Mouse (Mus musculus): ENCODE data around the gene Tepsin.
A peak's percentile ranks its signal among the peaks of the same experiment; 100 is the strongest.

Gene Tepsin

GRCm38 (mm10) chr11:120111033-120111432 lies 12.5 kb upstream of the Tepsin start:
- peak; percentile 53 for DNase-seq (ENCODE audit: low read depth, low spot score)

- no peak for DNase-seq (ENCODE audit: low read depth, low spot score)
Measured at GRCm38 (mm10) chr11:120110554-120110953, 12.0 kb upstream of the Tepsin start.

DNA sequence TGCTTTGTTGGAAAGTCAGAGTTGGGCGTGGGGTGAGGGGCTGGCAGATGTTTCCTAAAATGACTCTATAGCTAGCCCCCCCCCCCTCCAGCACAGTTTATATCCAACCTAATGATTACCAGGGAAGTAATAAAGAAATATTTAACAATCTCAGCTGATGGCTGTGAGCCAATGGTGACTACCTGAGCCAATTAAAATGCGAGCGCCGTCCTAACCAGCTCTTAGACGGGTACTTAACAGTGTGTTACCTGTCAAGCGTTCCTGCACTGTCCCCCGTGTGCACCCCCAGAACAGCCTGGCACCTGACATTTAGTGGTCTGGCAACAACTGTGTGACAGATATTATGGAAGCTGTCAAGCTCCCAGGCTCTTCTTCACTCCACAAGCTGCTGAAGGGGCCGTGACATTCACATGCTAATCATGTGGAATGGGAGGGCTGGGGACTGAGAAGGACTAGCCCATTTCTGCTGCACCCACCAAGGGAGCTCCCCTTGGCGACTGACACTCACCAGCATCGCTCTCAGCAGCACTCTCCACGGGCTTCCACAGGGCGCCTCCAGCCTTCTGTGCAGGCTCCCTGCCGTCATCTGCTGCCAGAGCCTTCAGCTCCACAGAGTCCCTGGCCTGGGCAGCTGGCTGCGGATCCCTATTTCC lies 11.2 kb upstream of the Tepsin start:
- no peak for DNase-seq (ENCODE audit: low read depth, low spot score)

- DNase-seq (ENCODE audit: low read depth, low spot score), result no peak
Measured at GRCm38 (mm10) chr11:120107796-120108195, 9.3 kb upstream of the Tepsin start.

GRCm38 (mm10) chr11:120107026-120107425 lies 8.5 kb upstream of the Tepsin start:
- DNase-seq (ENCODE audit: low read depth, low spot score), result no peak

DNA sequence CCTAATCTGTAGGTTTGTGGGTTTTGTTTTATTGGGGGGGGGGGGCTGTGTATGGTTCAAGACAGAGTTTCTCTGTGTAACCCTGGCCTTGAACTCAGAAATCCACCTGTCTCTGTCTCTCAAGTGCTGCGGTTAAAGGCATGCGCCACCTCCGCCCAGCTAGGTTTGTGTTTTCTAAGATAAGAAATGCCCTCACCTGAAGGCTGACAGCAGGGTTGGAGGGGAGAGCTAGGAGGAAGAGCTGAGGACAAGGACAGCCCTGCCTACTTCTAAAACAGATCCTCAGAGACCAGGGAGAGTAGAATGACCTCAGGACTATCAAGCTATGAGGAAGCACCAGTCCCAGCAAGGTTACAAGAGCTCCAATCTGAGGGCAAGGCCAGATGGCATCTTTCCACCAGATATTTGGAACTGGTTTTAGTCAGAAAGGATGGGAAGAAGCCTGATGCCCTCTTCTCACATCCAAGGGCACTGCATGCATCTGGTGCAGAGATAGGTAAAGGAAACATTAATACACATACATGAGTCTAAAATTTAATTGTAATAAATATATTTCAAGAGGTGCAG lies 5.0 kb upstream of the Tepsin start:
- no peak for DNase-seq (ENCODE audit: low read depth, low spot score)

- peak; percentile 73 for DNase-seq (ENCODE audit: low read depth, low spot score)
Measured at GRCm38 (mm10) chr11:120101036-120101435, 2.5 kb upstream of the Tepsin start.

GRCm38 (mm10) chr11:120092817-120093591 lies 5.5 kb downstream of the Tepsin start:
- DNase-seq (ENCODE audit: low read depth, low spot score), result no peak

GRCm38 (mm10) chr11:120090661-120091060 lies 7.9 kb downstream of the Tepsin start:
- no peak for DNase-seq (ENCODE audit: low read depth, low spot score)

- DNase-seq (ENCODE audit: low read depth, low spot score), result peak; percentile 97
Measured at GRCm38 (mm10) chr11:120086702-120087152, 11.8 kb downstream of the Tepsin start, which contains the start of gene Cep131. Gene Cep131, minus strand, starts transcription at chr11:120086827.

GRCm38 (mm10) chr11:120085891-120086627 lies 12.5 kb downstream of the Tepsin start:
- DNase-seq (ENCODE audit: low read depth, low spot score), result no peak

- DNase-seq (ENCODE audit: low read depth, low spot score), result no peak
Measured at GRCm38 (mm10) chr11:120080282-120080681, 18.2 kb downstream of the Tepsin start.

DNA sequence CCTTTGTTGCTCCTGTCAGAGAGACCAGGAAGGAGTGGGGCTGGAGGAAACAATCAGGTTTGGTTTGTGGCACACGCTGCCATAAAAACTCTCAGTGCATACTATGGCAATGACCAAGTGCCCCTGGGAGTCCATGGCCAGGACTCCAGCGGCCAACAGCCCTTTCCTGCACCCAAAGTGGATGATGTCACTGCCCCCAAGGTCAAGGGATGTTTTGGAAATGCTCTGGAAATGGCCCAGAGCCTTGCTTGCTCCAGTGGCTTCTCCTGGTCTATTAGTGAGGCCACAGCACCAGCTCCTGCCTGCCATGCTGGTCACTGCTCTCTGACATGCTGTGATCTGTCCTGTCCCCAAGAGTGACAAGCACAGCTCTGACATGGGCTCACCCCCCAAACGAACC lies 22.3 kb downstream of the Tepsin start:
- no peak for DNase-seq (ENCODE audit: low read depth, low spot score)

DNA sequence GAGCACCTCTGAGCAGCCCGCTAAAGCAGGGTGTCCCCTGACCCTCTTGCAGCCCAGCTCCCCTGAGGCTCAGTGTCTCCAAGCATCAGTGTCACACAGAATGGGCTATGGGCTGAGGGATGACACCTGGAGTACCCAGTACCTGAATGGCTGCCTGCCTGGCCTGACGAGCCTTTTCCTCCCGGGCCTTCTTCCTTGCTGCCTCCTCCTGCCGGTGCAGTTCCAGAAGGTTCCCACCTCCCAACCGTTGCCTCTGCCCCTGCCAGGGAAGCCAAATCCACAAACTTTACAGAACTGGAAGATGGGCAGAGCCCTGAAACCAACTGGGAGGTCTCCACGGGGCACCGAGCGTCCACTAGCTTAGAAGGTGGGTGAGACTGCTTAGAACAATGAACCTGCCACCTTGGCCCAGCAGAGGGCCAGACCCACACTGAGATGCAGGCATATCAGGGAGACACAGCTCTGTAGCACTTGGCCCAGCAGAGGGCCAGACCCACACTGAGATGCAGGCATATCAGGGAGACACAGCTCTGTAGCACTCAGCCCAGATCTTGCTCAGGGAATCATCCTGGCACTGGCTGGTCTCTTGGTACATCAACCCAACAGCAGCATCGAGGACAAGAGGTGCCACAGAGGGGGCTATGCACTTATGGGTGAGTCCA lies 25.4 kb downstream of the Tepsin start:
- no peak for DNase-seq (ENCODE audit: low read depth, low spot score)

DNA sequence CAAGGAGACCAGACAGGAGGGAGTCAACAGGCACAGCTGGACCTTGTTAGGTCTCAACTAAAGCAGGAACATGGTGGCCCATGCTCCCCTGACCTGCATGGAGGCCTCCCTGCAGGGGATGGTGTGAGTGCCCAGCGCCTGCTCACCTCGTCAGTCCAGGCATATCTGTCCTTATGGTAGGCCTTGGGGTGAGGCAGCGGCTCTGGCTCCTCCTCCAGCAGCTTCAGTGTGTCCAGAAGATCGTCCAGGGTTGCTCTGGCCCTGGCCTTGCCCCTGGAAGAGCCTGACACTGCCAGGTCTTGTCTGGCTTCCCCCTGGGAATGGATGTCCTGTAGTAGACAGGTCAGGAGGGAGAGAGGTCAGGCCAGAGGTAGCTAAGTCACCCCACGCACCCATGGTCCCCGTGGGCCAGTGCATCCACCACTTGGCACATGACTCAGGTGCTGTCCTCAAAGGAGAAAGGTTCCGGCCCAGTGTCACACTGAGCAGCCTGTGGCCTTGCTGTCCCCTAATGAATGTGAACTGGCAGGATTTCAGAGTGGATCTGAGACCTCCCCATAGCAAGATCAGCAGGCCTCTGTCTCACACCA lies 26.7 kb downstream of the Tepsin start:
- DNase-seq (ENCODE audit: low read depth, low spot score), result no peak

- no peak for DNase-seq (ENCODE audit: low read depth, low spot score)
Measured at GRCm38 (mm10) chr11:120071065-120071464, 27.5 kb downstream of the Tepsin start.

DNA sequence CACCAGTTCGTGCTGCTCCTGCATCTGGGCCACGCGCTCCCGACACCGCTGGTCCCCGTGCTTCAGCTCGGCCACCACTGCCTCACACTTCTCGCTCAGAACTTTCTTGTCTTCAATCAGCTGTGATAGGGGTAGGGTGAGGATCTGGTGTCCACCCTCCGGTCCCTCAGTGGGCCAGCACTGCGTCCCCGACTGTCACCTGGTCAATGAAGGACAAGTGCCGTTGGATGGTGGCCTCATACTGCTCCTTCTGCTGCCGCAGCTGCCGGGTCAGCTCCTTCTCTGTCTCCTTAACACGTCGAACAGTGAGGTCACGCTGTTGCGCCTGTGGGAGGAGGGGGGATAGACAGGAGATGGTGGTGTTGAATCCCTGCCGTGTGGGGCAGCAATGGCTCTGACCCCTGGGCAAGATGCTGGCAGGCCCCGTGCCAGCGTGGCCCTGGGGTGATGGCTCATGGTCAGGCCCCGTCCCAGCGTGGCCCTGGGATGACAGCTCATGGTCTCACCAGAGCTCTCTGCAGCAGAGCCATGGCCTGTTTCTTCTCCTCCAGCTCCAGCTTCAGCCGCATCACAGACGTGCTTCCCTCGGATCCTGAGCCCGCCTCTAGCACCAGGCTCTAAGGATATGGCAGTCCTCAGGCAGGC lies 28.1 kb downstream of the Tepsin start:
- no peak for DNase-seq (ENCODE audit: low read depth, low spot score)

DNA sequence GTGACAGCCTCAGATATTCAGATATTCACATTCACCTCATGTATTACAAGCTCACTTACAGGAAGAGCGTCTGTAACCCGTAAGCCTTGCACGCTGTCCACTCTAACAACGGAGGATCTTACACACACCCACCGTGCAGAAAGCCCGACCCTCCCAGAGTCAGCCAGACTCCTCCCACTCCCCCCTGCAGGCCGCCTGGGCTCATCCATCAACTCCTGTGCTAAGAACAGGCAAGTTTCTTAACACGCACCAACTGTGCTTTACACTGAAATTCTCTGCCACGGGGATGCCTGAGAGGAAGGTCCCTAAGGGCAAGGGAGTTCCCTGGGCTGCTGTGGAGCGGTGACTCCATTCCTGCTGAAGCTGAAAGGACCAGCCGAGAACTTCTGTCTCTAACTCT lies 29.3 kb downstream of the Tepsin start:
- no peak for DNase-seq (ENCODE audit: low read depth, low spot score)

DNA sequence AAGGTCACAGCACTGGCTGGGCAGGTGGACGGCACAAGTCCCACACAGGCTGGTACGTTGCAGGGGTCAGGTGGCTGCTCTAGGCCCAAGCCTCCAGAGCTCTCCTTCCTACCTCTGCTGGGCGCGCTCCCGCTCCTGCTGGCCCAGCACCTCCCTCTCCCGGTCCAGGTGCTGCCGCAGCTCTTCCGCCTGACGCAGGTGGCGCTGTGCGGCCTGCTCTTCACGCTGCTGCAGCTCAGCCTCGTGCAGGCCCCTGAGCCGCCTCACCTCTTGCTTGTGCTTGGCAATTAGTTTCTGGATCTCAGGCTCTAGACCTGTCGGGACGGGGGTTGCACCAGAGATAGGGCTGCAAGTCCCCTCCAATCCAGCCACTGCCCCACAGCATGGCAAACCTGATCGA lies 30.7 kb downstream of the Tepsin start:
- DNase-seq (ENCODE audit: low read depth, low spot score), result no peak

- no peak for DNase-seq (ENCODE audit: low read depth, low spot score)
Measured at GRCm38 (mm10) chr11:120065291-120065690, 33.2 kb downstream of the Tepsin start.

DNA sequence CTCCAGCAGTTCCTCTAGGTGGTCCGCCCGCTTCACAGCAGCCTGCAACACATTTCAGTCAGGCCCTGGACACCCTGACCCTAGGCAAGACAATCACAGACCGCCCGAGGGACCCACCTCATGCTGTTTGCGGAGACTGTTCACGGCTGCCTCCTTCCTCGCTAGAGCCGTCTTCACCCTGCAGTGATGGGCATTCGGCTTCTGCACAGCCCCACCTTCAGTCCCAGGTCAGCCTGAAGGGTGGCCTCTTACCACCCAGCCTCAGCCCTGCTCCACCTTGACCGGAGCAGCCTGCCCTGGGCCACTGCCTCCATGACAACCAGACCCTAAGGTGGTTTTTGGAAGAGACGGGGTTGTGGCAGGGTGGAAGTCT lies 33.9 kb downstream of the Tepsin start:
- DNase-seq (ENCODE audit: low read depth, low spot score), result no peak
